In genomic region chr11:56215706-56216105, GRCm38 (mm10) we compare ENCODE assay signal across 27 mouse cellular contexts.
DNase-seq lines count a peak whose midpoint lies in the region; ATAC-seq lines count a peak whose summit lies in the region.
"Had no signal": no experiment of that assay in that cellular context is flagged by ENCODE, and none has a peak within 500 bp of the region (broad histone marks: within the 10 kb centered on the region; RNA-seq: fewer than 3 reads in every experiment).

No protein-coding gene starts in this region.

- no peak overlapping the region for H3K4me2 ChIP-seq in midbrain, embryonic 14.5 days (ENCODE audit: low read length)
- H3K4me2 ChIP-seq: forebrain, embryonic 13.5 days; heart, embryonic 15.5 days; intestine, embryonic 15.5 days; limb, embryonic 13.5 days; liver, embryonic 11.5 days; midbrain, embryonic 11.5 days; neural tube, embryonic 12.5 days had no signal

- 78% methylated on average over 2 of the region's 2 CpGs for WGBS in heart, embryonic 10.5 days
- 84% methylated on average over 2 of the region's 2 CpGs for WGBS in midbrain, embryonic 14.5 days

- H3K4me3 ChIP-seq in heart, embryonic 10.5 days: no peak overlapping the region
- no peak overlapping the region for H3K4me3 ChIP-seq in midbrain, embryonic 14.5 days (replicated peaks; ENCODE audit: low read depth, low read length)
- H3K4me3 ChIP-seq: erythroblast, embryonic 14.5 days; forebrain, embryonic 13.5 days; heart, embryonic 15.5 days; intestine, embryonic 15.5 days; limb, embryonic 13.5 days; myocyte; neural tube, embryonic 12.5 days had no signal

- H3K9me3 ChIP-seq in heart, embryonic 10.5 days: no peaks in the 10 kb centered on the region
- H3K9me3 ChIP-seq in midbrain, embryonic 14.5 days (ENCODE audit: control insufficient read depth, low read length): 0 out of 2 replicates have a peak, but pooled peaks cover 3% of the 10 kb centered on the region
- H3K9me3 ChIP-seq: forebrain, embryonic 13.5 days; heart, embryonic 15.5 days; intestine, embryonic 15.5 days; neural tube, embryonic 12.5 days had no signal

- no peaks in the 10 kb centered on the region for H3K4me1 ChIP-seq in heart, embryonic 10.5 days
- no peaks in the 10 kb centered on the region for H3K4me1 ChIP-seq in midbrain, embryonic 14.5 days (ENCODE audit: control insufficient read depth, insufficient read depth, low read length)
- H3K4me1 ChIP-seq: forebrain, embryonic 13.5 days; heart, embryonic 15.5 days; intestine, embryonic 15.5 days; limb, embryonic 13.5 days; neural tube, embryonic 12.5 days had no signal

- no peaks in the 10 kb centered on the region for H3K36me3 ChIP-seq in heart, embryonic 10.5 days
- H3K36me3 ChIP-seq in midbrain, embryonic 14.5 days (ENCODE audit: control insufficient read depth, insufficient read depth, low read length): no peaks in the 10 kb centered on the region
- H3K36me3 ChIP-seq: heart, embryonic 15.5 days; intestine, embryonic 15.5 days; limb, embryonic 13.5 days; neural tube, embryonic 12.5 days had no signal

- H3K27ac ChIP-seq in heart, embryonic 10.5 days: no peak overlapping the region
- no peak overlapping the region for H3K27ac ChIP-seq in midbrain, embryonic 14.5 days (replicated peaks; ENCODE audit: low read depth, low read length)
- H3K27ac ChIP-seq: forebrain, embryonic 13.5 days; heart, embryonic 15.5 days; hindbrain, postnatal 0 days; intestine, embryonic 15.5 days; limb, embryonic 13.5 days; neural tube, embryonic 12.5 days had no signal

- no peaks in the 10 kb centered on the region for H3K27me3 ChIP-seq in heart, embryonic 10.5 days (ENCODE audit: insufficient read depth, poor library complexity, severe bottlenecking)
- no peaks in the 10 kb centered on the region for H3K27me3 ChIP-seq in midbrain, embryonic 14.5 days (ENCODE audit: control insufficient read depth, insufficient read depth, low read length)
- H3K27me3 ChIP-seq: forebrain, embryonic 13.5 days; heart, embryonic 15.5 days; intestine, embryonic 15.5 days; limb, embryonic 13.5 days; neural tube, embryonic 12.5 days had no signal

- peak; percentile 2 for DNase-seq in adrenal gland, adult 8-10 months
- DNase-seq in adrenal gland, postnatal 10 days: no peak
- peak; percentile 74 for DNase-seq in heart, adult 11 months
- no peak for DNase-seq in heart, embryonic 10.5 days (ENCODE audit: low spot score)
- DNase-seq in lung, postnatal 25 days (ENCODE audit: low spot score): peak; percentile 13
- DNase-seq in lung, postnatal 4 days: no peak
- peak; percentile 83 for DNase-seq in fibroblast of lung, adult 2 months (ENCODE audit: low read depth)
- no peak for DNase-seq in midbrain, embryonic 14.5 days
- DNase-seq: cerebellum, adult 8-10 months; gastrocnemius, postnatal 10 days; kidney, adult 2 months; kidney, postnatal 36 days; lung, postnatal 10 days; right cerebral cortex, adult 18-20 months; spleen, adult 18-20 months; thymus, adult 18-20 months; thymus, postnatal 25 days had no signal

- no peak overlapping the region for H3K9ac ChIP-seq in midbrain, embryonic 14.5 days (replicated peaks; ENCODE audit: low read length)
- H3K9ac ChIP-seq: forebrain, embryonic 13.5 days; heart, embryonic 15.5 days; intestine, embryonic 15.5 days; limb, embryonic 13.5 days; neural tube, embryonic 12.5 days had no signal

- no peak for ATAC-seq in midbrain, embryonic 14.5 days (ENCODE audit: low FRiP score, low TSS enrichment)
- ATAC-seq: forebrain, embryonic 13.5 days; hindbrain, postnatal 0 days; intestine, embryonic 15.5 days had no signal

Comparison
In these comparisons a context has a peak if more than half of its experiments do, and no peak if none do; other contexts are left out.
1. DNase-seq: peak in adrenal gland, adult 8-10 months (single experiment), heart, adult 11 months (single experiment), lung, postnatal 25 days (single experiment) and fibroblast of lung, adult 2 months (single experiment); none in adrenal gland, postnatal 10 days (single experiment), heart, embryonic 10.5 days (single experiment), lung, postnatal 4 days (0 of 2) and midbrain, embryonic 14.5 days (single experiment).